ENCODE assay signal across 24 mouse cellular contexts in genomic region chr6:24573319-24573718, GRCm38 (mm10). TPM values are rescaled to one million over a fixed set of nuclear protein-coding genes. Genes with fewer than 3 reads are reported as not detected.
"Had no signal": no experiment of that assay in that cellular context is flagged by ENCODE, and none has a peak within 500 bp of the region (broad histone marks: within the 10 kb centered on the region; RNA-seq: fewer than 3 reads in every experiment).

No protein-coding gene starts in this region.

- H3K9ac ChIP-seq: lung, embryonic 14.5 days; midbrain, embryonic 12.5 days; neural tube, embryonic 13.5 days; neural tube, embryonic 15.5 days had no signal

- H3K27ac ChIP-seq: midbrain, embryonic 10.5 days; midbrain, embryonic 12.5 days; neural tube, embryonic 13.5 days; neural tube, embryonic 15.5 days had no signal

- H3K4me3 ChIP-seq: midbrain, embryonic 10.5 days; midbrain, embryonic 12.5 days; myocyte; neural tube, embryonic 13.5 days; neural tube, embryonic 15.5 days had no signal

- ATAC-seq: midbrain, embryonic 16.5 days had no signal

- H3K36me3 ChIP-seq: midbrain, embryonic 10.5 days; midbrain, embryonic 12.5 days; neural tube, embryonic 13.5 days; neural tube, embryonic 15.5 days had no signal

- DNase-seq: lung, embryonic 14.5 days; lung, postnatal 10 days; lung, postnatal 4 days; midbrain, embryonic 14.5 days; retina, postnatal 1 day; right cerebral cortex, adult 18-20 months; right cerebral cortex, postnatal 25 days; right cerebral cortex, postnatal 4 days; spleen, adult 18-20 months; thymus, adult 18-20 months; thymus, postnatal 14 days; thymus, postnatal 36 days had no signal

- H3K4me1 ChIP-seq: midbrain, embryonic 10.5 days; midbrain, embryonic 12.5 days; neural tube, embryonic 13.5 days; neural tube, embryonic 15.5 days had no signal

- H3K27me3 ChIP-seq: midbrain, embryonic 12.5 days; neural tube, embryonic 13.5 days; neural tube, embryonic 15.5 days had no signal

- H3K9me3 ChIP-seq: midbrain, embryonic 12.5 days; neural tube, embryonic 13.5 days; neural tube, embryonic 15.5 days had no signal

- H3K4me2 ChIP-seq: lung, embryonic 14.5 days; midbrain, embryonic 12.5 days; neural tube, embryonic 13.5 days; neural tube, embryonic 15.5 days had no signal

RNA-seq across cellular contexts. Expression of gene Lmod2, which starts 24.2 kb away (rescaled TPM):
- total RNA-seq: megakaryocyte, adult 5-6 weeks; megakaryocyte-erythroid progenitor cell, adult 5-6 weeks had no signal
- polyA plus RNA-seq: midbrain, embryonic 12.5 days; midbrain, embryonic 14.5 days; midbrain, embryonic 16.5 days; small intestine, adult 2 months; stomach, embryonic 14.5 days had no signal

RNA-seq across cellular contexts. Expression of gene Asb15, which starts 45.4 kb away (rescaled TPM):
- total RNA-seq: megakaryocyte, adult 5-6 weeks; megakaryocyte-erythroid progenitor cell, adult 5-6 weeks had no signal
- polyA plus RNA-seq: midbrain, embryonic 10.5 days; midbrain, embryonic 12.5 days; midbrain, embryonic 14.5 days; midbrain, embryonic 16.5 days; neural tube, embryonic 11.5 days; neural tube, embryonic 13.5 days; neural tube, embryonic 15.5 days; small intestine, adult 2 months; stomach, embryonic 14.5 days had no signal

RNA-seq across cellular contexts. Expression of gene Iqub, which starts 58.5 kb away (rescaled TPM):
- total RNA-seq: megakaryocyte, adult 5-6 weeks had no signal
- polyA plus RNA-seq: myocyte; small intestine, adult 2 months; stomach, embryonic 14.5 days; stomach, embryonic 16.5 days had no signal
